Mouse (Mus musculus): Measurements from ENCODE around the gene Rbm38.

DNA sequence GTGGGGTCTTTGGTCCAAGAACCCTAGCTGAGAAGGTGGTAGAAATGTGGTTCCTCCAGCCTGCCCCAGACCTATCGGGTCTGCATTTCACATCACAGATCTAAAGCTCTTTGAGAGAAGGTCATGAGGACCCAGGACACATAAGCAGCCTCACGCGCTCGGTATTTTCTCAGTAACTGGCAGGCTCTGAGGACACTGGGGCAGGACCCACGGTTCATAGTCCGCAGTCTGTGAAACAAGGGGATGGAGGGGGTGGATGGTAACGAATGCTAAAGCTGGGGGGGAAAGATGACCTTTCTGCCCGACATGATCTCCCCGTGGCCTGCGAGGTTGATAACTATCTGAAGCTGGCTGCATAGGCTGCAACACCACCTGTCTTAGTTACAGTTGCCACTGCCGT lies 22.6 kb upstream of the Rbm38 start:
- TF ChIP-seq CTCF (conservative IDR thresholded peaks at IDR 0.05; ENCODE audit: insufficient read depth, insufficient read length, low read depth, low read length) (no peak), POLR2A (IDR thresholded peaks at IDR 0.05; ENCODE audit: low read depth, low read length) (no peak)

Data from kidney, adult 2 months (tissue).